Mouse (Mus musculus) testis, adult 2 months (tissue): ENCODE measurements at regions not wholly inside any gene's neighbourhood (a gene's known extent, or its start where the extent isn't known, plus 50 kb on each side); places are given as distances from the start of the nearest gene placed in this dataset.

Source experiments
- CTCF ChIP-seq: fragments of 200-500 bp; IDR thresholded peaks from 2 replicates; pipeline ENCODE4 v1.5.1; 2012; ENCODE audit warnings: low read depth, mild to moderate bottlenecking, inconsistent platforms, low read length, moderate library complexity; ENCODE audit not compliant: control insufficient read depth, insufficient read depth, insufficient replicate concordance
- POLR2A ChIP-seq: fragments of 200-500 bp; IDR thresholded peaks from 2 replicates; pipeline ENCODE4 v1.6.1; 2012; ENCODE audit warnings: low read depth, mild to moderate bottlenecking, inconsistent platforms, low read length, moderate library complexity; ENCODE audit not compliant: control insufficient read depth

- TF ChIP-seq CTCF (no peak), POLR2A (no peak)
These were observed 188.2 kb downstream of the Lnpk start for GRCm38 (mm10) chr2:74391064-74391463.
